Mouse (Mus musculus) adrenal gland, adult 8-10 months (tissue): Measurements from ENCODE around the gene 2610528J11Rik. TPM values are rescaled to one million over a fixed set of nuclear protein-coding genes. Genes with fewer than 3 reads are reported as not detected.
"Not testable (repeated sequence)": the region's sequence is repeated elsewhere in the genome, so short reads cannot be mapped to it uniquely, and the experiment has no call there.

Source experiments
- DNase-seq: peaks from one replicate; pipeline ENCODE4 v3.0.0; 2022
- total RNA-seq, 4 experiments: library from RNA; stranded (reverse); gene quantifications; 2 replicates each; pipeline ENCODE4 v1.2.4; 2022

2610528J11Rik gene
- total RNA-seq, result not detected

GRCm38 (mm10) chr4:118526408-118527334, at the start of gene 2610528J11Rik:
Gene 2610528J11Rik (plus strand): TSS chr4:118526999.
- no peak for DNase-seq

GRCm38 (mm10) chr4:118489717-118490132, 37.1 kb upstream of the 2610528J11Rik start, which contains the start of gene Tie1:
Gene Tie1 (minus strand): TSS chr4:118490061.
- peak; percentile 67 for DNase-seq

GRCm38 (mm10) chr4:118490461-118490860, 36.3 kb upstream of the 2610528J11Rik start:
- no peak for DNase-seq

GRCm38 (mm10) chr4:118500171-118500724, 26.6 kb upstream of the 2610528J11Rik start:
- DNase-seq, result peak; percentile 15

- no peak for DNase-seq
Measured at GRCm38 (mm10) chr4:118500792-118501191, 26.0 kb upstream of the 2610528J11Rik start.

GRCm38 (mm10) chr4:118505551-118505950, 21.2 kb upstream of the 2610528J11Rik start:
- no peak for DNase-seq

GRCm38 (mm10) chr4:118507171-118507570, 19.6 kb upstream of the 2610528J11Rik start:
- DNase-seq, result not testable (repeated sequence)

GRCm38 (mm10) chr4:118509050-118509449, 17.7 kb upstream of the 2610528J11Rik start:
- no peak for DNase-seq

GRCm38 (mm10) chr4:118516699-118517496, 9.9 kb upstream of the 2610528J11Rik start:
- DNase-seq, result no peak

GRCm38 (mm10) chr4:118517497-118518146, 9.2 kb upstream of the 2610528J11Rik start:
- no peak for DNase-seq

- DNase-seq, result no peak
Measured at GRCm38 (mm10) chr4:118518208-118518607, 8.6 kb upstream of the 2610528J11Rik start.

- no peak for DNase-seq
Measured at GRCm38 (mm10) chr4:118522248-118522647, 4.6 kb upstream of the 2610528J11Rik start.

- DNase-seq, result no peak
Measured at GRCm38 (mm10) chr4:118523976-118524375, 2.8 kb upstream of the 2610528J11Rik start.

- DNase-seq, result no peak
Measured at GRCm38 (mm10) chr4:118525779-118526178, 1.0 kb upstream of the 2610528J11Rik start.

- no peak for DNase-seq
Measured at GRCm38 (mm10) chr4:118527335-118527681, 509 bp downstream of the 2610528J11Rik start.

- DNase-seq, result no peak
Measured at GRCm38 (mm10) chr4:118527720-118528119, 921 bp downstream of the 2610528J11Rik start.

GRCm38 (mm10) chr4:118532663-118533062, 5.9 kb downstream of the 2610528J11Rik start:
- DNase-seq, result no peak

GRCm38 (mm10) chr4:118533156-118533555, 6.4 kb downstream of the 2610528J11Rik start:
- DNase-seq, result no peak

- no peak for DNase-seq
Measured at GRCm38 (mm10) chr4:118533605-118534004, 6.8 kb downstream of the 2610528J11Rik start.

- DNase-seq, result no peak
Measured at GRCm38 (mm10) chr4:118535610-118536009, 8.8 kb downstream of the 2610528J11Rik start.

- DNase-seq, result no peak
Measured at GRCm38 (mm10) chr4:118537801-118538200, 11.0 kb downstream of the 2610528J11Rik start.

- DNase-seq, result no peak
Measured at GRCm38 (mm10) chr4:118539904-118540303, 13.1 kb downstream of the 2610528J11Rik start.
